In genomic region chr17:73067423-73067822, GRCm38 (mm10) we compare ENCODE assay signal across 9 mouse cellular contexts. TPM values are rescaled to one million over a fixed set of nuclear protein-coding genes. Genes with fewer than 3 reads are reported as not detected.
DNase-seq lines count a peak whose midpoint lies in the region; ATAC-seq lines count a peak whose summit lies in the region.
"Had no signal": no experiment of that assay in that cellular context is flagged by ENCODE, and none has a peak within 500 bp of the region (broad histone marks: within the 10 kb centered on the region; RNA-seq: fewer than 3 reads in every experiment).

No protein-coding gene starts in this region.

- H3K4me1 ChIP-seq in midbrain, embryonic 14.5 days (ENCODE audit: control insufficient read depth, insufficient read depth, low read length) = no peaks in the 10 kb centered on the region
- H3K4me1 ChIP-seq in midbrain, embryonic 16.5 days (ENCODE audit: control insufficient read depth, insufficient read depth, low read length) = no peaks in the 10 kb centered on the region
- peaks cover 48 to 64% of the 10 kb centered on the region in 2 experiments for H3K4me1 ChIP-seq in heart, embryonic 14.5 days (ENCODE audit: control insufficient read depth in 2 of 2, insufficient read depth in 2 of 2, low read length in 2 of 2)
- H3K4me1 ChIP-seq in kidney, embryonic 14.5 days (ENCODE audit: control insufficient read depth, insufficient read depth, low read length) = peaks cover 20% of the 10 kb centered on the region; the same call in 1 of the 2 replicates
- H3K4me1 ChIP-seq in forebrain, embryonic 14.5 days (ENCODE audit: control insufficient read depth, insufficient read depth, low read length) = no peaks in the 10 kb centered on the region

- no peaks in the 10 kb centered on the region for H3K9me3 ChIP-seq in midbrain, embryonic 14.5 days (ENCODE audit: control insufficient read depth, low read length)
- no peaks in the 10 kb centered on the region for H3K9me3 ChIP-seq in midbrain, embryonic 16.5 days (replicated peaks; ENCODE audit: control insufficient read depth, low read length, poor library complexity, severe bottlenecking)
- no peaks in the 10 kb centered on the region for H3K9me3 ChIP-seq in heart, embryonic 14.5 days (ENCODE audit: control insufficient read depth, low read length)
- H3K9me3 ChIP-seq in kidney, embryonic 14.5 days (ENCODE audit: control insufficient read depth, low read length) = no peaks in the 10 kb centered on the region
- no peaks in the 10 kb centered on the region for H3K9me3 ChIP-seq in forebrain, embryonic 14.5 days (replicated peaks; ENCODE audit: control insufficient read depth, low read length)
- H3K9me3 ChIP-seq: G1E had no signal

- H3K27me3 ChIP-seq in midbrain, embryonic 14.5 days (ENCODE audit: control insufficient read depth, insufficient read depth, low read length) = no peaks in the 10 kb centered on the region
- H3K27me3 ChIP-seq in midbrain, embryonic 16.5 days (ENCODE audit: control insufficient read depth, insufficient read depth, low read depth, low read length) = no peaks in the 10 kb centered on the region
- no peaks in the 10 kb centered on the region for H3K27me3 ChIP-seq in heart, embryonic 14.5 days (ENCODE audit: control insufficient read depth, insufficient read depth, low read length)
- H3K27me3 ChIP-seq in kidney, embryonic 14.5 days (ENCODE audit: control insufficient read depth, insufficient read depth, low read length) = no peaks in the 10 kb centered on the region
- no peaks in the 10 kb centered on the region for H3K27me3 ChIP-seq in forebrain, embryonic 14.5 days (replicated peaks; ENCODE audit: control insufficient read depth, insufficient read depth, low read length)

- WGBS in midbrain, embryonic 14.5 days = 44% methylated on average over 11 of the region's 11 CpGs
- WGBS in midbrain, embryonic 16.5 days = 47% methylated on average over 11 of the region's 11 CpGs
- 2% methylated on average over 11 of the region's 11 CpGs for WGBS in heart, embryonic 14.5 days
- WGBS in kidney, embryonic 14.5 days = 47% methylated on average over 11 of the region's 11 CpGs
- 14% methylated on average over 11 of the region's 11 CpGs for WGBS in macrophage (ENCODE audit: missing documents)
- 76% methylated on average over 11 of the region's 11 CpGs for WGBS in forebrain, embryonic 14.5 days

- H3K27ac ChIP-seq in midbrain, embryonic 14.5 days (replicated peaks; ENCODE audit: low read depth, low read length) = no peak overlapping the region
- H3K27ac ChIP-seq in midbrain, embryonic 16.5 days (ENCODE audit: low read length) = no peak overlapping the region
- peak overlapping the region; percentile 89 to 92 for H3K27ac ChIP-seq in heart, embryonic 14.5 days (replicated peaks in 1 of 2; ENCODE audit: control insufficient read depth in 1 of 2, insufficient read depth in 1 of 2, low read depth in 2 of 2, low read length in 2 of 2)
- peak overlapping the region; percentile 25; the same call in 1 of the 2 replicates for H3K27ac ChIP-seq in kidney, embryonic 14.5 days (ENCODE audit: low read depth, low read length)
- peak overlapping the region; percentile 81 for H3K27ac ChIP-seq in macrophage
- H3K27ac ChIP-seq in forebrain, embryonic 14.5 days (ENCODE audit: low read depth, low read length) = no peak overlapping the region

- H3K36me3 ChIP-seq in midbrain, embryonic 14.5 days (ENCODE audit: control insufficient read depth, insufficient read depth, low read length) = no peaks in the 10 kb centered on the region
- H3K36me3 ChIP-seq in midbrain, embryonic 16.5 days (ENCODE audit: control insufficient read depth, insufficient read depth, low read length) = no peaks in the 10 kb centered on the region
- H3K36me3 ChIP-seq in heart, embryonic 14.5 days (ENCODE audit: control insufficient read depth, insufficient read depth, low read length) = no peaks in the 10 kb centered on the region
- no peaks in the 10 kb centered on the region for H3K36me3 ChIP-seq in kidney, embryonic 14.5 days (ENCODE audit: control insufficient read depth, insufficient read depth, low read length)
- H3K36me3 ChIP-seq in macrophage (ENCODE audit: inconsistent target) = no peaks in the 10 kb centered on the region
- no peaks in the 10 kb centered on the region for H3K36me3 ChIP-seq in forebrain, embryonic 14.5 days (ENCODE audit: control insufficient read depth, insufficient read depth, low read length)
- H3K36me3 ChIP-seq: G1E had no signal

- no peak overlapping the region for H3K9ac ChIP-seq in midbrain, embryonic 14.5 days (replicated peaks; ENCODE audit: low read length)
- H3K9ac ChIP-seq in midbrain, embryonic 16.5 days (ENCODE audit: low read depth, low read length) = no peak overlapping the region
- peak overlapping the region; percentile 45; the same call in 1 of the 2 replicates for H3K9ac ChIP-seq in heart, embryonic 14.5 days (ENCODE audit: low read length)
- H3K9ac ChIP-seq in kidney, embryonic 14.5 days (ENCODE audit: low read depth, low read length) = no peak overlapping the region
- H3K9ac ChIP-seq in forebrain, embryonic 14.5 days (ENCODE audit: low read length) = no peak overlapping the region

- no peak overlapping the region for H3K4me3 ChIP-seq in midbrain, embryonic 14.5 days (replicated peaks; ENCODE audit: low read depth, low read length)
- H3K4me3 ChIP-seq in midbrain, embryonic 16.5 days (ENCODE audit: low read depth, low read length) = no peak overlapping the region
- no peak overlapping the region for H3K4me3 ChIP-seq in heart, embryonic 14.5 days (ENCODE audit: control insufficient read depth in 1 of 2, insufficient read depth in 1 of 2, low read depth in 1 of 2, low read length in 2 of 2)
- H3K4me3 ChIP-seq in kidney, embryonic 14.5 days (ENCODE audit: low read length) = no peak overlapping the region
- no peak overlapping the region for H3K4me3 ChIP-seq in macrophage (ENCODE audit: inconsistent target)
- no peak overlapping the region for H3K4me3 ChIP-seq in forebrain, embryonic 14.5 days (ENCODE audit: low read depth, low read length)

- peak; percentile 26 for DNase-seq in midbrain, embryonic 14.5 days
- DNase-seq in adrenal gland, postnatal 36 days = peak; percentile 79 to 86
- no peak for DNase-seq in urinary bladder, adult 2 months (ENCODE audit: low spot score)
- no peak for DNase-seq in forebrain, embryonic 14.5 days (ENCODE audit: low spot score)

- no peaks in the 10 kb centered on the region for H3K79me2 ChIP-seq in macrophage (ENCODE audit: inconsistent target)

- ATAC-seq in midbrain, embryonic 14.5 days (ENCODE audit: low FRiP score, low TSS enrichment) = no peak
- no peak for ATAC-seq in midbrain, embryonic 16.5 days
- peak; percentile 40 for ATAC-seq in heart, embryonic 14.5 days (ENCODE audit: insufficient number of reproducible peaks, insufficient read depth, low FRiP score, low read depth)
- ATAC-seq in kidney, embryonic 14.5 days (ENCODE audit: low FRiP score, low TSS enrichment) = no peak
- no peak for ATAC-seq in forebrain, embryonic 14.5 days

- no peak overlapping the region for H3K4me2 ChIP-seq in midbrain, embryonic 14.5 days (ENCODE audit: low read length)
- H3K4me2 ChIP-seq in midbrain, embryonic 16.5 days (ENCODE audit: low read length) = no peak overlapping the region
- H3K4me2 ChIP-seq in heart, embryonic 14.5 days (ENCODE audit: low read length) = peak overlapping the region; percentile 31
- no peak overlapping the region for H3K4me2 ChIP-seq in kidney, embryonic 14.5 days (replicated peaks; ENCODE audit: low read depth, low read length)
- no peak overlapping the region for H3K4me2 ChIP-seq in forebrain, embryonic 14.5 days (ENCODE audit: low read length)

RNA-seq across cellular contexts. Expression of gene Lclat1, which starts 40.4 kb away (rescaled TPM):
- polyA plus RNA-seq in midbrain, embryonic 14.5 days (2014; fragmentation: Nextera tagmentation; extraction: Ambion mirVana) = 9.0 and 16.9 TPM in 2 replicates
- polyA plus RNA-seq in midbrain, embryonic 16.5 days (2015; fragmentation: Nextera tagmentation; extraction: Ambion mirVana) = 12.3 and 14.5 TPM in 2 replicates
- total RNA-seq in adrenal gland, postnatal 36 days (2021) = 10 to 100 TPM; 39.4 to 48.0 TPM
- polyA plus RNA-seq in heart, embryonic 14.5 days (2014; fragmentation: Nextera tagmentation; extraction: Ambion mirVana) = 54.6 and 61.3 TPM in 2 replicates
- polyA plus RNA-seq in kidney, embryonic 14.5 days (2014; fragmentation: Nextera tagmentation; extraction: Ambion mirVana) = 13.6 and 24.9 TPM in 2 replicates
- total RNA-seq in macrophage (2018; cell fraction: chromatin; rRNA removed) = 10 to 100 TPM in 21 of 26 experiments, 1 to 10 TPM in 5; 4.3 to 32.2 (median 16.3) TPM
- 10 to 100 TPM; 15.5 to 26.7 (median 20.5) TPM for total RNA-seq in macrophage (2018; cell fraction: cytosol; rRNA removed)
- 10 to 100 TPM in 25 of 26 experiments, 1 to 10 TPM in 1; 9.5 to 44.6 (median 22.1) TPM for total RNA-seq in macrophage (2018; cell fraction: nucleus; rRNA removed)
- polyA plus RNA-seq in macrophage (2018) = 12.4 to 22.3 TPM (median 21.6 TPM) in 3 replicates
- 7.0 and 12.4 TPM in 2 replicates for polyA plus RNA-seq in urinary bladder, adult 2 months (2012; rRNA removed)
- polyA plus RNA-seq in forebrain, embryonic 14.5 days (2014; fragmentation: Nextera tagmentation; extraction: Ambion mirVana) = 12.2 and 15.7 TPM in 2 replicates

Comparison
In these comparisons a context has a peak if more than half of its experiments do, and no peak if none do; other contexts are left out.
1. DNase-seq: peak in midbrain, embryonic 14.5 days (single experiment) and adrenal gland, postnatal 36 days (2 of 2); none in urinary bladder, adult 2 months (single experiment) and forebrain, embryonic 14.5 days (single experiment).
2. H3K27ac ChIP-seq: peak in heart, embryonic 14.5 days (2 of 2), kidney, embryonic 14.5 days (single experiment) and macrophage (single experiment); none in midbrain, embryonic 14.5 days (single experiment), midbrain, embryonic 16.5 days (single experiment) and forebrain, embryonic 14.5 days (single experiment).